Mouse (Mus musculus) CH12.LX (cell line): ENCODE results near the gene Uchl5. TPM values are rescaled to one million over a fixed set of nuclear protein-coding genes. Genes with fewer than 3 reads are reported as not detected.
A peak's percentile ranks its signal among the peaks of the same experiment; 100 is the strongest.

ENCODE experiments used
- DNase-seq: peaks from one replicate; pipeline ENCODE4 v3.0.0-alpha.2; 2013; ENCODE audit errors: extremely low read depth
- H3K27ac ChIP-seq: 2 replicates; pipeline ENCODE4 v1.5.1; 2012; ENCODE audit warnings: low read depth, mild to moderate bottlenecking, control low read depth, moderate library complexity; ENCODE audit not compliant: insufficient read depth
- H3K27me3 ChIP-seq: replicated peaks from 2 replicates; pipeline ENCODE3; 2012; ENCODE audit warnings: inconsistent platforms
- H3K36me3 ChIP-seq, 2 experiments: replicated peaks in 1 of 2; 2 replicates each; pipeline versions ENCODE3 to v1.6.1; 2012; ENCODE audit warnings: inconsistent platforms in 1 of 2, low read length in 1 of 2, mild to moderate bottlenecking in 1 of 2, mixed read lengths in 1 of 2, moderate library complexity in 1 of 2; ENCODE audit not compliant: control insufficient read depth in 1 of 2, insufficient read depth in 1 of 2
- H3K4me1 ChIP-seq, 2 experiments: 2 replicates each; pipeline ENCODE4 v1.6.1; 2012; ENCODE audit warnings: inconsistent platforms in 1 of 2, moderate library complexity in 1 of 2; ENCODE audit not compliant: insufficient read depth in 2 of 2, control insufficient read depth in 1 of 2
- H3K4me2 ChIP-seq: 2 replicates; pipeline ENCODE4 v1.6.1; 2012; ENCODE audit warnings: low read depth, mild to moderate bottlenecking, control low read depth; ENCODE audit not compliant: poor library complexity, insufficient read depth, severe bottlenecking
- H3K4me3 ChIP-seq, 3 experiments: fragments of 150-350 bp in 1 of 3; sonication (generic) in 1 of 3; replicated peaks in 1 of 3; 2 replicates each; pipeline versions ENCODE3 to v1.5.1; 2011 to 2012; ENCODE audit warnings: low read depth in 2 of 3, low read length in 2 of 3, mild to moderate bottlenecking in 2 of 3, moderate library complexity in 2 of 3, control low read depth in 1 of 3, improper control_type of control experiment in 1 of 3, inconsistent platforms in 1 of 3, mixed read lengths in 1 of 3; ENCODE audit not compliant: poor library complexity in 1 of 3
- H3K79me2 ChIP-seq: replicated peaks from 2 replicates; pipeline ENCODE4 v1.6.1; 2012; ENCODE audit warnings: mild to moderate bottlenecking, moderate library complexity; ENCODE audit not compliant: control insufficient read depth, poor library complexity, insufficient read depth, severe bottlenecking; ENCODE audit errors: extremely low read depth
- H3K9ac ChIP-seq: 2 replicates; pipeline ENCODE4 v1.6.1; 2012; ENCODE audit warnings: low read depth, mild to moderate bottlenecking, control low read depth, moderate library complexity; ENCODE audit not compliant: insufficient read depth
- H3K9me3 ChIP-seq: replicated peaks from 2 replicates; pipeline ENCODE3; 2012; ENCODE audit warnings: low read length, inconsistent platforms, mixed read lengths
- BHLHE40 ChIP-seq: IDR thresholded peaks from 2 replicates; pipeline ENCODE4 v1.6.1; 2011; ENCODE audit warnings: mild to moderate bottlenecking, low read depth, low read length, improper control_type of control experiment
- CHD1 ChIP-seq: IDR thresholded peaks from 2 replicates; pipeline ENCODE4 v1.6.1; 2012; ENCODE audit warnings: low read depth, low read length, improper control_type of control experiment, inconsistent platforms
- CHD2 ChIP-seq: IDR thresholded peaks from 2 replicates; pipeline ENCODE4 v1.6.1; 2011; ENCODE audit warnings: low read length, improper control_type of control experiment
- CTCF ChIP-seq, 2 experiments: IDR thresholded peaks in 1 of 2; conservative IDR thresholded peaks in 1 of 2; 2 replicates each; pipeline ENCODE4 v1.5.1; 2011 to 2012; ENCODE audit warnings: low read depth in 2 of 2, low read length in 2 of 2, improper control_type of control experiment in 1 of 2, inconsistent platforms in 1 of 2, mild to moderate bottlenecking in 1 of 2, moderate library complexity in 1 of 2
- ELF1 ChIP-seq: IDR thresholded peaks from 2 replicates; pipeline ENCODE4 v1.6.1; 2014; ENCODE audit warnings: low read depth, mild to moderate bottlenecking, inconsistent platforms, low read length, improper control_type of control experiment
- EP300 ChIP-seq: IDR thresholded peaks from 2 replicates; pipeline ENCODE4 v1.6.1; 2011; ENCODE audit warnings: low read length, improper control_type of control experiment
- ETS1 ChIP-seq: conservative IDR thresholded peaks from 2 replicates; pipeline ENCODE4 v1.6.1; 2012; ENCODE audit warnings: low read depth, mild to moderate bottlenecking, inconsistent platforms, low read length, improper control_type of control experiment, moderate library complexity
- IRF4 ChIP-seq: IDR thresholded peaks from 2 replicates; pipeline ENCODE4 v1.6.1; 2014; ENCODE audit warnings: low read depth, mild to moderate bottlenecking, inconsistent platforms, low read length, improper control_type of control experiment
- JUN ChIP-seq: IDR thresholded peaks from 2 replicates; pipeline ENCODE4 v1.6.1; 2011; ENCODE audit warnings: low read depth, mild to moderate bottlenecking, low read length, improper control_type of control experiment, moderate library complexity; ENCODE audit not compliant: insufficient read depth
- JUND ChIP-seq: conservative IDR thresholded peaks from 2 replicates; pipeline ENCODE4 v1.6.1; 2011; ENCODE audit warnings: low read depth, low read length, improper control_type of control experiment
- KAT2A ChIP-seq: IDR thresholded peaks from 2 replicates; pipeline ENCODE4 v1.6.1; 2012; ENCODE audit warnings: low read length, improper control_type of control experiment, inconsistent platforms; ENCODE audit not compliant: insufficient replicate concordance
- MAFK ChIP-seq: IDR thresholded peaks from 2 replicates; pipeline ENCODE4 v1.6.1; 2011; ENCODE audit warnings: low read length, improper control_type of control experiment; ENCODE audit not compliant: insufficient replicate concordance
- MAZ ChIP-seq: IDR thresholded peaks from 2 replicates; pipeline ENCODE4 v1.6.1; 2012; ENCODE audit warnings: low read depth, mild to moderate bottlenecking, inconsistent platforms, low read length, improper control_type of control experiment, moderate library complexity
- MXI1 ChIP-seq: IDR thresholded peaks from 2 replicates; pipeline ENCODE4 v1.6.1; 2011; ENCODE audit warnings: mild to moderate bottlenecking, low read depth, low read length, improper control_type of control experiment
- MYC ChIP-seq: IDR thresholded peaks from 2 replicates; pipeline ENCODE4 v1.6.1; 2011; ENCODE audit warnings: low read depth, mild to moderate bottlenecking, improper control_type of control experiment, low read length
- NELFE ChIP-seq: IDR thresholded peaks from 2 replicates; pipeline ENCODE4 v1.6.1; 2011; ENCODE audit warnings: low read depth, low read length, improper control_type of control experiment
- NRF1 ChIP-seq: IDR thresholded peaks from 2 replicates; pipeline ENCODE4 v1.6.1; 2014; ENCODE audit warnings: low read depth, mild to moderate bottlenecking, inconsistent platforms, low read length, improper control_type of control experiment, moderate library complexity
- PAX5 ChIP-seq: IDR thresholded peaks from 2 replicates; pipeline ENCODE4 v1.6.1; 2012; ENCODE audit warnings: low read length, inconsistent platforms, mixed read lengths
- POLR2AphosphoS2 ChIP-seq: IDR thresholded peaks from 2 replicates; pipeline ENCODE4 v1.6.1; 2011; ENCODE audit warnings: low read depth, low read length, improper control_type of control experiment
- RAD21 ChIP-seq: IDR thresholded peaks from 2 replicates; pipeline ENCODE4 v1.6.1; 2011; ENCODE audit warnings: low read depth, mild to moderate bottlenecking, low read length, improper control_type of control experiment, moderate library complexity
- RCOR1 ChIP-seq: conservative IDR thresholded peaks from 2 replicates; pipeline ENCODE4 v1.6.1; 2012; ENCODE audit warnings: low read depth, mild to moderate bottlenecking, inconsistent platforms, low read length, improper control_type of control experiment
- SIN3A ChIP-seq: IDR thresholded peaks from 2 replicates; pipeline ENCODE4 v1.6.1; 2012; ENCODE audit warnings: low read length, improper control_type of control experiment, inconsistent platforms
- SMC3 ChIP-seq: IDR thresholded peaks from 2 replicates; pipeline ENCODE4 v1.6.1; 2011; ENCODE audit warnings: low read depth, low read length, improper control_type of control experiment
- TBP ChIP-seq: conservative IDR thresholded peaks from 2 replicates; pipeline ENCODE4 v1.6.1; 2011; ENCODE audit warnings: low read depth, low read length, improper control_type of control experiment
- TCF12 ChIP-seq: IDR thresholded peaks from 2 replicates; pipeline ENCODE4 v1.6.1; 2014; ENCODE audit warnings: low read depth, mild to moderate bottlenecking, inconsistent platforms, low read length, improper control_type of control experiment
- UBTF ChIP-seq: IDR thresholded peaks from 2 replicates; pipeline ENCODE4 v1.6.1; 2012; ENCODE audit warnings: low read depth, mild to moderate bottlenecking, inconsistent platforms, low read length, improper control_type of control experiment, moderate library complexity
- USF1 ChIP-seq: IDR thresholded peaks from 2 replicates; pipeline ENCODE4 v1.6.1; 2014; ENCODE audit warnings: low read depth, mild to moderate bottlenecking, inconsistent platforms, low read length, improper control_type of control experiment
- USF2 ChIP-seq: conservative IDR thresholded peaks from 2 replicates; pipeline ENCODE4 v1.6.1; 2011; ENCODE audit warnings: low read depth, low read length, improper control_type of control experiment
- ZC3H11A ChIP-seq: IDR thresholded peaks from 2 replicates; pipeline ENCODE4 v1.6.1; 2012; ENCODE audit warnings: low read depth, mild to moderate bottlenecking, inconsistent platforms, low read length, improper control_type of control experiment
- ZKSCAN1 ChIP-seq: IDR thresholded peaks from 2 replicates; pipeline ENCODE4 v1.6.1; 2012; ENCODE audit warnings: low read depth, inconsistent platforms, low read length, improper control_type of control experiment, borderline replicate concordance
- ZMIZ1 ChIP-seq: IDR thresholded peaks from 2 replicates; pipeline ENCODE4 v1.6.1; 2012; ENCODE audit warnings: low read depth, mild to moderate bottlenecking, inconsistent platforms, low read length, improper control_type of control experiment
- ZNF384 ChIP-seq: IDR thresholded peaks from 2 replicates; pipeline ENCODE4 v1.6.1; 2012; ENCODE audit warnings: low read depth, low read length, improper control_type of control experiment, inconsistent platforms
- dilution Hi-C: fragments of 300-500 bp; cut with MboI; formaldehyde crosslinking; loops from 2 replicates; pipeline ENCODE4 v1.14.3; 2020; ENCODE audit warnings: low sequenced_read_pairs; ENCODE audit not compliant: extremely low pct_unique_long_range_greater_than_20kb, extremely low pct_ligation_motif_present
- in situ Hi-C: fragments of 300-500 bp; cut with MboI; formaldehyde crosslinking; loops from 3 replicates; pipeline ENCODE4 v1.14.3; 2019; ENCODE audit warnings: low sequenced_read_pairs, low pct_ligation_motif_present, low pct_unique_long_range_greater_than_20kb, mixed read lengths
- polyA plus RNA-seq: library from polyadenylated mRNA; unstranded; fragments of >175 nt; gene quantifications from 2 replicates; pipeline ENCODE4 v1.2.1, GENCODE M21; 2012; ENCODE audit warnings: low read depth; ENCODE audit not compliant: insufficient read length
- total RNA-seq, 2 experiments: library from RNA; depleted of rRNA; stranded (reverse); fragments of 300-350 nt in 1 of 2; fragments of >200 nt in 1 of 2; gene quantifications; 2 replicates each; pipeline ENCODE4 v1.2.3; 2012 to 2014

Uchl5 gene
- total and polyA plus RNA-seq, 3 experiments, result 46.4 to 111 (median 54.3) TPM

DNA sequence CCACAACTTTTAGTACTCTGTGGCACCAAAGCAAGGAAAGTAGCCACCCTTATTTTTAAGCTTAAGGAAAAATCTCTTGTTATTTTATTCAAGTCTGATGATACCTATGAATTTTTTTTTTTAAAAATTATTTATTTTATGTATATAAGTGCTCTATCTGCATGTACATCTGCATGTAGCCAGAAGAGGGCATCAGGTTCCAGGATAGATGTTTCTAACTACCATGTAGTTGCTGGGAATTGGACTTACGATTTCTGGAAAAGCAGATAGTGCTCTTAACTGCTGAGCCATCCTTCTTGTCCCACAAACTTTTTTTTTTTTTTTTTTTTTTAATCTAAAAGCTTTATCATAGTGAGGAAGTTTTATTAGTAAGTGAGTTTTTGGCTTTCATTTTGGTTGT, 12.6 kb upstream of the Uchl5 start:
- peaks cover 22 to 28% of the 10 kb centered on the region in 2 experiments for H3K36me3 ChIP-seq
- in situ Hi-C loops (no loop called here), dilution Hi-C loops (no loop called here)

GRCm38 (mm10) chr1:143765801-143766200, 11.3 kb upstream of the Uchl5 start:
- dilution Hi-C loops (no loop called here), in situ Hi-C loops (no loop called here)
- Histone ChIP-seq H3K4me2 (peak overlapping the region; percentile 100), H3K4me1 (peaks cover 0 to 15% of the 10 kb centered on the region in 2 experiments; a peak in 3 of 4 replicates), H3K9ac (peak overlapping the region; percentile 89), H3K9me3 (no peaks in the 10 kb centered on the region), H3K79me2 (no peaks in the 10 kb centered on the region; the same call in 1 of the 2 replicates), H3K36me3 (peaks cover 11 to 22% of the 10 kb centered on the region in 2 experiments), H3K4me3 (peak overlapping the region; percentile 27 to 44 (median 32)), H3K27me3 (no peaks in the 10 kb centered on the region), H3K27ac (peak overlapping the region; percentile 77; the same call in 1 of the 2 replicates)
- peak; percentile 24 for DNase-seq
- TF ChIP-seq MYC, result no peak; the same call in 1 of the 2 replicates
- no peak for TF ChIP-seq NRF1
- no peak for TF ChIP-seq MXI1
- no peak for TF ChIP-seq SMC3
- no peak for TF ChIP-seq USF2
- no peak for TF ChIP-seq MAZ
- no peak for TF ChIP-seq NELFE
- 0 out of 2 replicates have a peak, but pooled peaks have one; percentile 8 for TF ChIP-seq ETS1
- TF ChIP-seq USF1, result no peak
- TF ChIP-seq ZNF384, result no peak
- peak; percentile 52; the same call in 1 of the 2 replicates for TF ChIP-seq JUND
- TF ChIP-seq CHD2, result no peak
- no peak for TF ChIP-seq CTCF (conservative IDR thresholded peaks at IDR 0.05 in 1 of 2, IDR thresholded peaks at IDR 0.05 in 1 of 2; ENCODE audit: low read depth in 2 of 2, low read length in 2 of 2)
- TF ChIP-seq ZKSCAN1, result no peak
- TF ChIP-seq JUN, result peak; percentile 56
- no peak for TF ChIP-seq MAFK
- TF ChIP-seq ZMIZ1, result no peak
- TF ChIP-seq RAD21, result no peak
- TF ChIP-seq KAT2A, result no peak
- TF ChIP-seq EP300, result no peak
- no peak for TF ChIP-seq BHLHE40
- TF ChIP-seq POLR2AphosphoS2, result no peak
- no peak for TF ChIP-seq TBP
- no peak for TF ChIP-seq UBTF
- no peak for TF ChIP-seq PAX5
- no peak for TF ChIP-seq TCF12
- TF ChIP-seq RCOR1, result no peak
- TF ChIP-seq CHD1, result no peak
- 0 out of 2 replicates have a peak, but pooled peaks have one; percentile 1 for TF ChIP-seq SIN3A
- TF ChIP-seq ELF1, result no peak

More for the DNA sequence above, 12.6 kb upstream of the Uchl5 start:
- Histone ChIP-seq H3K79me2 (no peaks in the 10 kb centered on the region; the same call in 1 of the 2 replicates), H3K4me3 (no peak overlapping the region), H3K4me2 (no peak overlapping the region), H3K27me3 (no peaks in the 10 kb centered on the region), H3K27ac (no peak overlapping the region), H3K9ac (no peak overlapping the region), H3K9me3 (no peaks in the 10 kb centered on the region), H3K4me1 (peaks cover 0 to 15% of the 10 kb centered on the region in 2 experiments; a peak in 3 of 4 replicates)
- TF ChIP-seq IRF4 (no peak), CTCF (conservative IDR thresholded peaks at IDR 0.05 in 1 of 2, IDR thresholded peaks at IDR 0.05 in 1 of 2; ENCODE audit: low read depth in 2 of 2, low read length in 2 of 2) (peak in 1 of 2 experiments; percentile 33; a peak in 2 of 4 replicates), ZC3H11A (no peak), MYC (no peak), RAD21 (peak; percentile 3; the same call in 1 of the 2 replicates), NELFE (no peak), MAFK (no peak), PAX5 (no peak)
- DNase-seq, result no peak
